Mouse (Mus musculus) testis, adult 2 months (tissue): ENCODE measurements around the gene Tmcc3. TPM values are rescaled to one million over a fixed set of nuclear protein-coding genes. Genes with fewer than 3 reads are reported as not detected.

Source experiments
- H3K27ac ChIP-seq: fragments of 200-500 bp; 2 replicates; pipeline ENCODE4 v1.5.1; 2012; ENCODE audit warnings: low read depth, low read length; ENCODE audit not compliant: control insufficient read depth, insufficient read depth
- H3K27me3 ChIP-seq: fragments of 200-500 bp; 2 replicates; pipeline ENCODE4 v1.6.1; 2012; ENCODE audit warnings: mild to moderate bottlenecking, low read length, moderate library complexity; ENCODE audit not compliant: control insufficient read depth, insufficient read depth
- H3K36me3 ChIP-seq: fragments of 200-500 bp; 2 replicates; pipeline ENCODE4 v1.6.1; 2012; ENCODE audit warnings: mild to moderate bottlenecking, low read length; ENCODE audit not compliant: control insufficient read depth, insufficient read depth
- H3K4me1 ChIP-seq: fragments of 200-500 bp; 2 replicates; pipeline ENCODE4 v1.6.1; 2012; ENCODE audit warnings: low read length; ENCODE audit not compliant: control insufficient read depth, insufficient read depth
- H3K4me3 ChIP-seq: fragments of 200-500 bp; 2 replicates; pipeline ENCODE4 v1.5.1; 2012; ENCODE audit warnings: low read depth, mild to moderate bottlenecking, low read length, moderate library complexity, mixed read lengths; ENCODE audit not compliant: control insufficient read depth
- CTCF ChIP-seq: fragments of 200-500 bp; IDR thresholded peaks from 2 replicates; pipeline ENCODE4 v1.5.1; 2012; ENCODE audit warnings: low read depth, mild to moderate bottlenecking, inconsistent platforms, low read length, moderate library complexity; ENCODE audit not compliant: control insufficient read depth, insufficient read depth, insufficient replicate concordance
- POLR2A ChIP-seq: fragments of 200-500 bp; IDR thresholded peaks from 2 replicates; pipeline ENCODE4 v1.6.1; 2012; ENCODE audit warnings: low read depth, mild to moderate bottlenecking, inconsistent platforms, low read length, moderate library complexity; ENCODE audit not compliant: control insufficient read depth
- polyA plus RNA-seq: library from polyadenylated mRNA; depleted of rRNA; stranded (reverse); fragments of >200 nt; gene quantifications from 2 replicates; pipeline ENCODE4 v1.2.3, GENCODE M21; 2012

The Tmcc3 gene
- polyA plus RNA-seq, 1 experiment, result 5.7 TPM

DNA sequence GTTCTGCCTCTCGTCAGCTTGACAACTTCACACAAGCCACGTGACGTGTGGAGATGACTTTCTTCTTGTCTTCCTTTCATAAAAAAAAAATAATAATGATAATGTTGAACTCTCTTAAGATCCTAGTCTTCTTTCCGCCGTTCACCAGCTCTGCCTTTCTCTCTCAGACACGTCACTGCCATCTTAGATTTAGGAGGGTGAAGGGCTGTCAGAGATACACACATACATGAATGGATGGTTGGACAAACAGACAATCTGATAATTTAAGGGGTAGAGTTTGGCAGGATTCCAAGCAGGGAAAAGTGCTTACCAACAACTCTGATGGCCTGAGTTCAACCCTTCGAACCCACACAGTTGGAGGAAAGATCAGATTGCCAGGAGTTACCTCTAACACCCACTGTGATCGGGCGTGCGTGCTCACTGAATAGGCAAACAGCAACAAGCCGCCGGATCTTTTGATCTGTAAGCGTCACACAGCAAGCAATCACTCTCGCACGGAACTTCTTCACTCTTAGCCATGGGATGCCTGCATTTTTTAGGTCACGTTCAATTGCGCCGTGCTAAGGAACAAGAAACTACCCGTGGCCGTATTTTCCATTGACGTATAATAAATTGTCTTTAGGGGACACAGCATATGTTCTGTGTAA lies 254.6 kb downstream of the Tmcc3 start:
- H3K36me3 ChIP-seq, result no peaks in the 10 kb centered on the region
- H3K27me3 ChIP-seq, result no peaks in the 10 kb centered on the region
- peaks cover 2% of the 10 kb centered on the region; the same call in 1 of the 2 replicates for H3K4me1 ChIP-seq
- no peak overlapping the region for H3K4me3 ChIP-seq
- peak overlapping the region; percentile 49 for H3K27ac ChIP-seq
- TF ChIP-seq POLR2A (no peak), CTCF (no peak)

DNA sequence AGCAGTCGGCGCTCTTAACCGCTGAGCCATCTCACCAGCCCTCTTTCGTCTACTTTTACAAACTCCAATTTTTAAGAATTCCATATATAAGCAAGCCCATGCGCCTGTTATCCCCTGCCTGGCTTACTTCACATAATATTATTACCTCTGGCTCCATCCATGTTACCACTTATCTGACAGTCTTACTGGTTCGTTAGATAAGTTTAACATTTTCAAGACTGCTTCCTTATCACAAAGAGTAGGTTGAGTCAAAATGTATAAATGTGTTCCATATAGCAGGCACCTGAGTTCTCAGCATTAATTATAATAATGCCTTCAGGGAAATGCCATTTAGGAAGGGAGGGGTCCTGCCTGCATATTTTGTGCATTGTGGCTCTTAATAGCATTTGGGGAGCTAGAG lies 255.5 kb downstream of the Tmcc3 start:
- H3K4me3 ChIP-seq, result no peak overlapping the region
- no peak overlapping the region for H3K27ac ChIP-seq
- peaks cover 2% of the 10 kb centered on the region; the same call in 1 of the 2 replicates for H3K4me1 ChIP-seq
- no peak for TF ChIP-seq POLR2A
- no peak for TF ChIP-seq CTCF
- H3K27me3 ChIP-seq, result no peaks in the 10 kb centered on the region
- no peaks in the 10 kb centered on the region for H3K36me3 ChIP-seq

DNA sequence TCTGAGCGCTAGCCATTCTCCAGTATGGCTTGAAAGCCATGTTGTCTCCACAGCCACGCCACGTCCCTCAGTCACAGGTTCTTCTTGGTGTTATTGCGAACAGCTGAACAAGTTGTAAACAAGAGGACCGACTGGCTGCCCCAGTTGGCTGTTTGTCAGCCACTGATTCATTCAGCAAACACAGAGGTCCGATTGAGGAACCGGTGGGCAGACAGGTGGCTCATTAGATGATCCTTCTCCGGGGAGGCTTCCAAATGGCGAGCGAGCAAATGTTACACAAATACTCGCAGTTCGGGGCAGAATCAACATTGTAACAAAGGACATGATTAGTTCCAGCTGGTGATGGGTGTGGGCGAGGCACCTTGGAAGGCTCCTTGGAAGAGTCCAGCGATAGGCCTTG lies 256.2 kb downstream of the Tmcc3 start:
- TF ChIP-seq POLR2A (no peak), CTCF (no peak)
- Histone ChIP-seq H3K27ac (no peak overlapping the region), H3K4me3 (no peak overlapping the region), H3K4me1 (peaks cover 7% of the 10 kb centered on the region; the same call in 1 of the 2 replicates), H3K36me3 (no peaks in the 10 kb centered on the region), H3K27me3 (no peaks in the 10 kb centered on the region)

DNA sequence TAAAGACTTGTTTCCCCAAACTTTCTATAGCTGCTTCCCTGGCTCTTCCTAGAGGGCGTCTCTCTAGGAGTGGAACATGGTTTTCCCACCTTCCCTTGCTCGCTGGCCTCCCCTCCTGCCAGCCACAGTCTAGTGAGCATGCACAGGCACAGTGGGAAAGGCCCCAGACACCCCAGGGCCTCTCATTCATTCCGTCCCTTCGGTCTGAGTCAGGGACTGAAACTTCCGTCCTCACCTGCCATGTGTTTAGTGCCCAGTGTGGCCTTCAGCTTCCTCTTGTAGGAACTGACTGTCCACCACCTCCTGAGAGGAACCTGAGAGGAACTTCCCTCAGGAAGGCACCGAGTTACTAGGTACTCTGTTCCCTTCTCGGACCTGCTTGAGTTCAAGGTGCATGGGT lies 257.1 kb downstream of the Tmcc3 start:
- H3K27me3 ChIP-seq, result no peaks in the 10 kb centered on the region
- H3K27ac ChIP-seq, result no peak overlapping the region
- H3K36me3 ChIP-seq, result no peaks in the 10 kb centered on the region
- H3K4me1 ChIP-seq, result peaks cover 7% of the 10 kb centered on the region; the same call in 1 of the 2 replicates
- no peak overlapping the region for H3K4me3 ChIP-seq
- TF ChIP-seq CTCF, result no peak
- no peak for TF ChIP-seq POLR2A

DNA sequence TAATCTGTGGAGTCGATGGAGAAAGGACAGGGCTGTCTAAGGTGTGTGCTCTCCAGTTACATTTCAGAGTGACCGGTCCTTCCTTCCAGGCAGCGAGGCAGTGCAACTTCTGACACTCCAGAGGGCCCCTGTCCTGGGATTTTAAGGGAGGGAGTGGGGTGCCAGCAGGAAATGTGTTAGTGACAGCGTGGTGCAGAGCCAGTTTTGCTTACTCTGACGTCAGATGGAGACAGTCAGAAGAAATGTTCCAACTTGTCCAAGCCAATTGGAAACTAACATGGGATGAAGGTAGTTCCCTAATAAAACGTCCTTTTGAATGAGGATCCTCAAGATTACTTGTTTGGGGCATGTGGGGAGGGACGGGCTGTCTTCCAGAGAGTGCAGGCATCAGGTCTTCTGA lies 258.0 kb downstream of the Tmcc3 start:
- Histone ChIP-seq H3K27me3 (no peaks in the 10 kb centered on the region), H3K36me3 (no peaks in the 10 kb centered on the region), H3K4me3 (no peak overlapping the region), H3K4me1 (peaks cover 7% of the 10 kb centered on the region; the same call in 1 of the 2 replicates), H3K27ac (no peak overlapping the region)
- TF ChIP-seq CTCF, result no peak
- TF ChIP-seq POLR2A, result no peak

DNA sequence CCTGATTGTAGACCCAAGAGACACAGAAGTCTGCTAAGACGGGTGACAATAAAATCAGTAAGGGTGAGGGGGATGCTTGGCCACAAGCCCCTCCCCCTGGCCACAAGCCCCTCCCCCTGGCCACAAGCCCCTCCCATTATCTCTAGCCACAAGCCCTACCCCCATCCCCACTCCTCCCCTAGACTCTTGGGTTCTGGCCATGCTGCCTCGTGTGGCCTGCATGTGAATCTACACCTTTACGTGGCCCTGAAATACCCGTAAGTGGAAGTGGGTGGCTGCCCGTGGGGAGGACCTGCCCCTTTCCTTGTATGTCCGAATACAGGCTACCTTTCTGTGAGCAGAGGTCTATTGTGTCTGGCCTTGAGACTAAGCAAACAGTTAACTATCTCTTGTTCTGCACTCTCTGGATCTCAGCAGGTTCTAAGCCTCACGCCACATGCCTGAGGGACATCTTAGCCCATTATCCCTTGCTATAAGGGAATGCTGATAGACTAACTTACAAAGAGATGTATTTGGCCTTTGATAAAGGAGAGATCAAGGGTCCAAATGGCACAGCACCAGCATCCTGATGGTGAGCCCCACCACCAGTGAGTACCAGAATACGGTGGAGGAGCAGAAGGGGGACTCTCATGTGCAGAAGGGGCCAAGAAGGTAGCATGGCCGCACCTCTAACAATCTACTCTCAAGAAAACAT lies 260.3 kb downstream of the Tmcc3 start:
- Histone ChIP-seq H3K27ac (no peak overlapping the region), H3K27me3 (no peaks in the 10 kb centered on the region), H3K4me1 (peaks cover 7% of the 10 kb centered on the region; the same call in 1 of the 2 replicates), H3K4me3 (no peak overlapping the region), H3K36me3 (no peaks in the 10 kb centered on the region)
- TF ChIP-seq POLR2A (no peak), CTCF (no peak)

DNA sequence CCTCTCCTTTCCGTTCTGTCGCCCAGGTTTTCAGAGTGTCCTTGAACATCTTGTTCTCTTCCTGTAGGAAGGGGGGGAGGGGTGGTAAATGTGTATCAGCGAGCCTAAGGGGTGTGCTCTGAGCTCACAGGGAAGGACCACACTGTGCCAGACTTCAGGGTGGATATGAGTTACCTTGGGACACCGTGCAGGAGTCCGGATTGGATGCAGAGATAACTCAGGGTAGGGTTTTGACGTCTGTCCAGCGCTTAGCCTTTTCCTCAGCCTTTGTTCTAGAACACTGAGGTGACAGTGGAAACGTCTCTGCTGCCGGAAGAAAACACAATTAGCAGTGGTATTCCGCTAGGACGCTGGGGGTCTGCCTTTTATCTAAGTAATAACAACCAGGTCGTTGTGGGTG lies 261.0 kb downstream of the Tmcc3 start:
- H3K27ac ChIP-seq, result no peak overlapping the region
- H3K4me3 ChIP-seq, result no peak overlapping the region
- H3K27me3 ChIP-seq, result no peaks in the 10 kb centered on the region
- peaks cover 7% of the 10 kb centered on the region; the same call in 1 of the 2 replicates for H3K4me1 ChIP-seq
- TF ChIP-seq POLR2A, result no peak
- no peak for TF ChIP-seq CTCF
- H3K36me3 ChIP-seq, result no peaks in the 10 kb centered on the region
